Mouse (Mus musculus) heart, adult 18-20 months (tissue): ENCODE data around the gene March9. TPM values are rescaled to one million over a fixed set of nuclear protein-coding genes. Genes with fewer than 3 reads are reported as not detected.
"Not testable (repeated sequence)": the region's sequence is repeated elsewhere in the genome, so short reads cannot be mapped to it uniquely, and the experiment has no call there.

Experiments used
- DNase-seq, 2 experiments: peaks; one replicate each; pipeline ENCODE4 v3.0.0; 2021 to 2022; ENCODE audit warnings: mixed read lengths in 1 of 2
- total RNA-seq, 2 experiments: library from RNA; stranded (reverse); gene quantifications; 2 replicates each; pipeline ENCODE4 v1.2.3; 2021

The March9 gene
- total RNA-seq, 2 experiments from 2014 or later: 2.9 to 3.5 TPM

DNA sequence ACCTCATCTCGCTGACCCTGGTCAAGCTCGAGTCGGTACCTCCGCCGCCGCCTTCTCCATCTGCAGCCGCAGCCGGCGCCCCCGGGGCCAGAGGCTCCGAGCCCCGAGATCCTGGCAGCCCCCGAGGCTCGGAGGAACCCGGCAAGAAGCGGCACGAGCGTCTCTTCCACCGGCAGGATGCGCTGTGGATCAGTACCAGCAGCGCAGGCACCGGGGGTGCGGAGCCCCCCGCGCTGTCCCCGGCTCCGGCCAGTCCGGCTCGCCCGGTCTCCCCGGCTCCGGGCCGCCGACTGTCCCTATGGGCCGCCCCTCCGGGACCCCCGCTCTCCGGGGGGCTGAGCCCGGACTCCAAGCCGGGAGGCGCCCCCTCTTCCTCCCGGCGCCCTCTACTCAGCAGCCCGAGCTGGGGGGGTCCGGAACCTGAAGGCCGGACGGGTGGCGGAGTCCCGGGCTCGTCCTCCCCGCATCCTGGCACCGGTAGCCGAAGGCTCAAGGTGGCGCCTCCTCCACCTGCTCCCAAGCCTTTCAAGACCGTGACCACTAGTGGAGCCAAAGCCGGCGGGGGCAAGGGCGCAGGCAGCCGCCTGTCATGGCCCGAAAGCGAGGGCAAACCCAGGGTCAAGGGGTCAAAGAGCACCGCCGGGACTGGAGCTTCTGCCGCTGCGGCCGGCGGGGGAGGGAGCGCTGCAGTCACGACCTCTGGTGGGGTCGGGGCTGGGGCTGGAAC is 19.8 kb upstream of the March9 start:
- DNase-seq: no peak

DNA sequence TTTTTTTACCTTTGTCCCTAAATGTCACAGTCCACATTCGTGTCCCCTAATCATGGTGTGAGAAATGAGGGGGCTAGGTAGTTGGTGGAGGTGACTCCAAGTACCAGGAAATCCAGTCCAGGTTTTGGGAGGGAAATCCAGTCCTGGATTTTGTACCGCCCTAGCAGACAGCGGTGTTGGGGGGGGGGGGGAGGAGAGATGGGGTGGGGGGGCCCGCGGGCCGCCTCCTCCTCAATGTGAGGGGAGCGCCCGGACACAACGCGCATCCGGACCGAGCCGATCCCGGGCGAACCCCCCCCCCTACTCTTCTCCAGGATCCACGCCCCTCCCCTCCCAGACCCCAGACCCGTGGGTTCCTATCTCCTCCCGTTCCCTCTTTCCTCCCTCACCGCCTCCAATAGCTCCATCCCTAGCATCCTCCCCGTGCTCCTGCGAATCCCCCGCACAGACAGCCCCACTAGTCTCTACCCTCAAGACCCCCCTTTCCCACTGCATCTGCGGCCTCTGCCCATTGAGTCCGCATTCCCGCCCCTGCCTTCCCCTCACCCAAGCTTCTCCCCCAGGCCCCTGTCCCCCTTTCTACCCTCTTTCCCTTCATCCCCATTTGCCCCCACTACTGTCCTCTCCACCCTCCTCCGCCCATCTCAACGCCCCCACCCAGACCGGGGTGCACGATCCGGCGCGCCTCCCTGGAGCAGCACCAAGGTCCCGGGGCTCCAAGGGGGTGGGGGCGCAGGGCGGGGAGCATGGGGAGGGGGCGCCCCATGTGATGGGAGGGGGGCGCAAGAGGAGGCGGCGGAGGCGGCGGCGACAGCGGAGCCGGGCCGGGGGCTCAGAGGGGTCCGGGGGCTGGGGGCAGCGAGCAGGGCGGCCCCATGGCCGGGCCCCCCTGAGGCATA is 18.9 kb upstream of the March9 start:
- DNase-seq: peak in 1 of 2 experiments; percentile 65

DNA sequence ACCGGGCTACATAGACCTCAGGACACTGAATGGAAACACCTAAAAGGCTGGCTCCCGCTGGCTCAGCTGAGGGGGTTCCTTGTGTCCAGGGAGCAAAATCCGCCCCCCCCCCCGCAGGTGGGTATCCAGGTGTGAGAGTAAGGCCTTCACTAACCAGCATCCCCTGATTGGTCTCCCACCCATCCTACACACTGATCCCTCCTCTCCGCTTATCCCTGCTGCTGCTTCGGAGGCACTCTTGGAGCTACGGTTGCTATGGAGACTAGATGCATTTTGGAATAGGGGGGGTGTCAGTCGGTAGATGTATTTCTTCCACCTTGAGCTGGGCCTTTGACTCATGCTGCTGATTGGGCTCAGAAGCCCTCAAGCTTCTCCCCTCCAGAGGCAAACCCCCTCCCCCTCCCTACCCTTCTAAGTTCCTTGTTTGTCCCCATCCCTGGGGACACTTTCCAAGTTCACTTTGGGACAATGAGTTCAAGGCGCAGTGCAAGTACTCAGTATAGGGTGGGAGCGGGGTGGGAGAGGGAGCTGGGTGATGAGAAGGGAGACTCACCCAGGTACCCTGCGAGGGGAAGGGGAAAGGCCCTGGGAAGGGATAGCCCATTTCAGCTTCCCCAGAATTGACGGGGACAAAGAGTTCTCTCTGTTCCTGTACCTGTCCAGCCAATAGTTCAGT is 18.2 kb upstream of the March9 start:
- no peak for DNase-seq

DNA sequence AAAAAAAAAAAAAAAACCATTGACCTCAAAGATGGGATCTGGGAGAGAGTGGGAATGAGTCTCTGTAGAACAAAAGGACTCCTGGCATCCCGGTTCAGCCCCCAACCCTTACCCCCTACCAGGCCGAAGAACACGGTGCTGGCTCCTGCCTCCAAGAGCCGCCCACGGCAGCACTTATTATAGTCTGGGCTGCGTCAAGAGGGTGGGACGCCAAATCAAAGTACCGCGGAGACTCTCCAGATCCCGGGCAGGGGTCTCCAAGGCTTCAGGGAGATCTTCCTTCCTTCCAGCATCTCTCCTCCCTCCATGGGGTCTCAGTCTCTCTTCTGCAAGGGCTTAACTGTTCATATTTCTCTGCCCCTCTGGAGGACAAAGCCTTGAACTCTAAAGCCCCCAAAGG is 17.5 kb upstream of the March9 start:
- no peak for DNase-seq

DNA sequence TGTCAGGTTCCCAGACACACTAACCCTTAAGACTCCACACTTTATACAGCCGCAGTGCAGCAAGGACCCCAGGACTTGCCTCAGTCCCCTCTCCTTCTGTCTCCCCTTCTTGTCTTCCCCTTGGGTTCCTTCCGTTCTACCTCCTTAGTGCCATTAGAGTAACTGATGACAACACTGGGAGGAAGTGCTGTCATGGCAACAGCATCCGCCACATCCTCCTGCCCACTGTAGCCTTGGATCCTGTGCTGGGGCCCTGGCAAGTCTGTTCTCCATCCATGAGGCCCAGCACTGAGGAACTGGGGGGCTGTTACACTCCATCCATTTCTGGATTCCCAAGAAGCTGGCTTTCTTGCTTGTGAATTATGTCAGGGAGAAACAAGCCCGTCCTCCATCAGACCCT is 16.1 kb upstream of the March9 start:
- no peak for DNase-seq

DNA sequence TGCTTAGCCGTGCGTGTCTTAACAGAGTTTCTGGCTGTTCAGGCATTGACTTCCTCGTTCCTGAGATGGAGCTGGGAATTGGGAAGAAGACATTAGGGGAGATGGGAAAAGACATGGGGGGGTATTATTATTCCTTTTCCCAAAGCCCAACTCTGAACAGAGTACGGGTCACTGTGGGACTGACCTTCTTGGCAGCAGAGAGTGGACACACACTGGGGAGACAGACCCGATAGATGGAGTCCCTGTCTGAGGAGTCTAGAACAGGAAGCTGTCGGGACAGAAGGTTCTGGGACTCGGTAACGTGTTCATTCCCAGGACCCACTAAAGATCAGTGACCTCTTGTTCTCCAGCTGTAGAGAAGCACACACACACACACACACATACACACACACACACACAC is 15.7 kb upstream of the March9 start:
- DNase-seq: peak in 1 of 2 experiments; percentile 55

DNA sequence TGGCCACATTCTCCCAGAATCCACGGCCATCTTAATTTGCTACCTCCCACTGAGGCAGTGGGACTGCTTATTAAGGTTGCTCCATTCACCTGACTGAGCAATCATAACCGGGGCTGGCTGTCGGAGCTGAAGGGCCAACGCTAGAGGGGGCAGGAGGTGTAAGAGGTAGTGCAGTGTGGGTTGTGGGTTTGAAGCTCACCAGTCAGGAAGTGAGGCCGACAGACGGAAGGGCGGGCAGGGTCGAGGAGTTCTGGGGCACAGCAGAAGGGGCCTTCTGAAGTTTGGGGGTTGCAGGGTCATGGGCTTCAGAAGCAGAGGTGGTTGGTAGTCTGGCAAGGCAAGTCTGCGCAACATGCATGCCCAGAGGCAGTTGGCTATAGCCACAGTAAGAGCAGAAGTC is 15.1 kb upstream of the March9 start, which contains the start of gene Agap2:
Gene Agap2 (plus strand): TSS at position 205 of the 400 bp plus-strand sequence.
- DNase-seq: no peak

DNA sequence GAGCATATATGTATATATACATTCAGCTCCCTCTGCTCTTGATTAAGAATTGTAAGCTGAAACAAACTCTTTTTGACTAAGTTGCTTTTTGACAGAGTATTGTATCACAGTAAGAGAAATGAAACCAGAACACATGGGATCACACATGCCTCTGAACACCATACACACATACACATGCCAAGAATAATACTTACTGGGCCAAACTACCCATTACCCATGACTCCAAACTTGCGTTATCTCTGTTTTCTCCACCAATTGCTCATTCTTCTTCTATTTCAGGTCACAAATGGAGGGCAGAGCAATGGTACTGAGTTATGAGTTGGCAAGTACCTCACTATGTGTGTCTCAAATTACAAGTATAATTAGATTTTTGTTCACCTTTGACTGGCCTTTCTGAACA is 14.0 kb upstream of the March9 start:
- DNase-seq: no peak

DNA sequence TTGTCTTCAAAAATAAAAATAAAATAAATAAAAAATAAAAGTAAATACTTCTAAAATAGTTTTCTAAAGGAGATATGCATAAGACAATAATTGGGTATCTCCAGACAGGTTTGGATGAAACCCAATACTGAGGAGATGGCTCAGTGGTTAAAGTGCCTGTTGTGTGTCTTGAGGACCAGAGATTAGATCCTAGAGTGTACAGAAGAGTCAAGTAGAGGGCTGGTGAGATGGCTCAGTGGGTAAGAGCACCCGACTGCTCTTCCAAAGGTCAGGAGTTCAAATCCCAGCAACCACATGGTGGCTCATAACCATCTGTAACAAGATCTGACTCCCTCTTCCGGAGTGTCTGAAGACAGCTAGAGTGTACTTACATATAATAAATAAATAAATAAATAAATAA is 13.0 kb upstream of the March9 start:
- not testable (repeated sequence) for DNase-seq

DNA sequence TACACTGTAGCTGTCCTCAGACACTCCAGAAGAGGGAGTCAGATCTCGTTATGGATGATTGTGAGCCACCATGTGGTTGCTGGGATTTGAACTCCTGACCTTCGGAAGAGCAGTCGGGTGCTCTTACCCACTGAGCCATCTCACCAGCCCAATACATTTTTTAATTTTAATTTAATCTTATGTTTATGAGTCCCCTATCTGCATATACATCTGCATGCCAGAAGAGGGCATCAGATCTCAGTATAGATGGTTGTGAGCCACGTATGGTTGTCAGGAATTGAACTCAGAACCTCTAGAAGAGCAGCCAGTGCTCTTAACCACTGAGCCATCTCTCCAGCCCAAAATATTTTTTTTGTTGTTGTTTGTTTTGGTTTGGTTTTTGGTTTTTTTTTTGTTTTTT is 12.3 kb upstream of the March9 start:
- not testable (repeated sequence) for DNase-seq

DNA sequence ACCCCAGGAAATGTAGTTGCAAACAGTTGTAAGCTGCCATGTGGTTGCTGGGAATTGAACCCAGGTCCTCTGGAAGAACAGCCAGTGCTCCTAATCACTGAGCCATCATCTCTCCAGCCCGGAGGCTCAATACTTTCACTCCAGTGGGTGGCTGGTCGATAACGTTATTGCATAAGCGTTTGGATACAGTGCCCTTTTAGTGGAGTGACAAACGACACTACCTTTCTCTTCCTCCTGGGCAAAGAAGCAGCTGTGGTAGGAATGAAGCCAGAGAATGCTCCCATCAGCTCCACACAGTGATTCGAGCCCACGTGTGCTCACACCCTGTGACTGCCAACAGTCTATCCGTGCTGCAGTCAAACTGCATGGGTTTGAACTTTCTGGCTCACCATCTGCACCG is 11.2 kb upstream of the March9 start:
- DNase-seq: no peak

DNA sequence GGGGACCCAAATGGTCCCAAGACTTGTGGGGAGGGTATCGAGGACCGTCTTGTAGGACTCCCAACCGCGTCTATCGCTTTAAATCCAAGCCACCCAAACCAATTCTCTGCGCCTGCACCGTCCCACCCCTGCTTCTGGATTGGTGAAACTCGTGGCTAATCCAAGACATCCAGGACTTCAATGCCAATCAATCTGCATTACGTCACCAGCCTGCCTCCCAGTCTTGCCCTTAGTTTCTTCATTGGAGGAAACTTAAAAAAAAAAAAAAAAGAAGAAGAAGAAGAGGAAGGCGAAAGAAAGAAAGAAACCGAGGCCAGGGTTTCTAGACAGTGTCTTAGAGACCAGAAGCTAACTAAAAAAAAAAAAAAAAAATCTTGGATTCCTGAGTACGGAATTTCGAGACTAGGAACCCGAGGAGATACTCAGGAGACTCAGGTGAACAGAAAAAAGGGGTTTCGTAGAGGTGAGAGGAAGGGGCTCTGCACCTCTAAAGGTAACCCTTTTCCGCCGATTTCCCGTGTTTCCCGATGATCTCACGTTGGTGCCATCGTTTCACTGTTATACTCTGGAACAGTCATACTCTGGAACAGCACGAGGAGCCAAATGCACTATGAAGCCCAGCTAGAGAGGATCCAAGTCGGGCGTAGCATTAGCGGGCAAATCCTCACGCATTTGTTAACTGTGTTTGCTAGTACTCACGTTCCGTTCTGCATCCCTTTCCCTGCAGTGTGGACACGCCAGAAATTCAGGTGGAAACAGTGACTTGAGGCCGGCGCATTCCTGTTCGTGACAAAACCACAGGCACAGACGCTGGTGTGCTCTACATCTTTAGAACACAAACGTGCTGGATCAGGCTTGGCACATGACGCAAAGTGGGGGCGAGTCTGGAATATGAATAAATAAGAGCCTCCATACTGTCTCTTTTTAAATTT is 10.5 kb upstream of the March9 start, which contains the start of gene Tspan31:
Gene Tspan31 (minus strand): TSS at position 75 of the 932 bp plus-strand sequence.
- DNase-seq: peak; percentile 94 to 97

DNA sequence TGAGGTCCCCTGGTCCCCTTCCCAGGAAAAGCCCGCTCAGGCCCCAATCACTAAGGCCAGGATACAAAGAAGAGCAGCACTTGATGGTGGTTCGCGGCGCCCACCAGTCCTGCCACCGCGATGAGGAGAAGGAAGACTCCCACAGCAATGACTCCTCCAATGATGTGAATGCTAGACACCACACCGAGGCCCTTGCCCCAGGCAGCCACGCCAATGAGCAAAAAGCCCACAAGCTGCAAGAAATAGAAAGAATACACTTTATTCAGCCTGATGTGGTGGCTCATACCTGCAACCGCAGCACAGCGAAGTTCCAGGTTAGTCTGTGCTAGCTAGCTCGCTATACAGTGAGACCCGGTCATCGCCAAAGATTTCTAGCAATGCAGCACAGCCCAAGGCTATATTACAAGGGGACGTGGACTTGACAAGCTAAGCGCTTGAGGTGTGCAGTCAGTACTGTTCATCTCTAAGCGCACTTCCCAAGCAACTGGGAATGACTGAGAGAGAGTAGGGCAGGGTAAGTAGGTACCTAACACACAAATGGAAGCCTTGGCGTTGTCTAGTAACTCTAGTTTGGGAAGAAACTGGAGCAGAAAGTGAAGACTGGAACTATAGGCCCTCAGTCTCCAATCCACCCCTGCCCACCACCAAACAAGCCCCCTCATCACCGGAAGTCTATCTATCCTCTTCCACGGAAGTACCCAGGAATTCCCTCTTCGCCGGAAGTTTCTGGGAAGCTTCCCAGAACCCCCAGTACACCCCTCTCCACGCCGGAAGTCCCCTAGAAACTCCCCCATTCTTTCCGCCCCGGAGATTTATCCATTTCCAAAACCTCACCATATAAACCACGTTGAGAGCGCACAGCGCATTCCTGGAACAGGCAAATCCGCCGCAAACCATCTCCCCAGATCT is 9.6 kb upstream of the March9 start:
- no peak for DNase-seq

DNA sequence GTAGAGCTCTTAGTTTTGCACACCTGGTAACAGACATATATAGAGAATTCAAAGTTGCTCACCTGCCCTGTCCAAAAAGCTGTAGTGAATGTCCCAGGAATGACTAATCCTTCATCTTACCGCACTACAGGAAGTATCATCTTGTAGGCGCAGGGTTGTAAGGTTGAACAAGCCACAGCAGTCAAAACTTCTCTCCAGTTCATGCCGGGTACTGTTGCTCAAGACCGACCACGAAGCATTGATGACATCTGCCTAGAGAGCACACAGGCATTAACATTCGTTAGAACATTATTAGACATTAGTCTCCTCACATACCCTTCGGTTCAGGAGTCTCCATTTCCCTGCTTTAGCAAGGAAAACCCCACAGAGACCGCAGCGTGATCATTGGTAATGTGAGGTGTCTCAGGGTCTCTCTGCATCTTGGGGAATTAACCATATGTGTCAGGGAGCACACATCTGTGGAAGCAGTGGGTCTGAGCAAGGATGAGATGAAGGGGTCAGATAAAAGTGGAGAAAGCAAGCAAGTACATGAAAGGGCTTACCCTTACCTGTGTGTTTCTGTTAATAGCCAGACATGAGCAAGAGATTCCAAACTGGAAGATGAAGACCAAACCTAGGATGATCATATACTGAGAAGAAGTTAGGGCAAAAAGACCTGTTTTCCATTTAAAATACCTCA is 8.5 kb upstream of the March9 start:
- no peak for DNase-seq

DNA sequence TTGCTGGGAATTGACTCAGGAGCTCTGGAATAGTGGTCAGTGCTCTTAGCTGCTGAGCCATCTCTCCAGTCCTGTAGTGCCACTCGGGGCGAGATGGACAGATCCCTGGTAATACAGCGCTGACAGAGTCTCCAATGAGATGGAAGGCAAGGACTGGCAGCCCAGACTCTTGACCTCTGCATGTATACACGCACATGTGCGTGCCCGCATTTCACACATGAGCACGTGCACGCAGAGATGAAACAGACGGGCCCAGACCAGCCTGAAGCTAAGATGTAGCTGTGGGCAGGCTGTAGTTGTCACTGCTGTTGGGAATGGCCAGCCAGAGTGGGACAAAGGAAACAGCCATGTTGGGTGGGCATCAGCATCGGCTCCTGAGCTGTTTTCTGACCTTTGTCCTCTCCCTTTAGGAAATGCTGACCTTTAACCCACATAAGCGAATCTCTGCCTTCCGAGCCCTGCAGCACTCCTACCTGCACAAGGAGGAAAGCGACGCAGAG is 6.6 kb upstream of the March9 start:
- DNase-seq: no peak

DNA sequence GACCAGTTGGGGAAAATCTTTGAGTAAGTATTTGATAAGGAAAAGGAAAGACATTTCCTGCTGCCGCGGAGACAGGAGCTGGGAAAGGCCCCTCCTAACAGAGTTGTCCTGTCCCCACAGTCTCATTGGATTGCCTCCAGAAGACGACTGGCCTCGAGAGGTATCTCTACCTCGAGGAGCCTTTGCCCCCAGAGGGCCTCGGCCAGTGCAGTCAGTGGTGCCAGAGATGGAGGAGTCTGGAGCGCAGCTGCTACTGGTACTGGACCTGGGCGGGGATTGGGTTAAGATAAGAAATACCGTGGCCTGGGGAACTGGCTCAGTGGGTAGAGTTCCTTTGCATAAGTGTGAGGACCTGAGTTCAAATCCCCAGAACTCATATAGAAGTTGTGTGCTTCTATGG is 6.0 kb upstream of the March9 start:
- no peak for DNase-seq

DNA sequence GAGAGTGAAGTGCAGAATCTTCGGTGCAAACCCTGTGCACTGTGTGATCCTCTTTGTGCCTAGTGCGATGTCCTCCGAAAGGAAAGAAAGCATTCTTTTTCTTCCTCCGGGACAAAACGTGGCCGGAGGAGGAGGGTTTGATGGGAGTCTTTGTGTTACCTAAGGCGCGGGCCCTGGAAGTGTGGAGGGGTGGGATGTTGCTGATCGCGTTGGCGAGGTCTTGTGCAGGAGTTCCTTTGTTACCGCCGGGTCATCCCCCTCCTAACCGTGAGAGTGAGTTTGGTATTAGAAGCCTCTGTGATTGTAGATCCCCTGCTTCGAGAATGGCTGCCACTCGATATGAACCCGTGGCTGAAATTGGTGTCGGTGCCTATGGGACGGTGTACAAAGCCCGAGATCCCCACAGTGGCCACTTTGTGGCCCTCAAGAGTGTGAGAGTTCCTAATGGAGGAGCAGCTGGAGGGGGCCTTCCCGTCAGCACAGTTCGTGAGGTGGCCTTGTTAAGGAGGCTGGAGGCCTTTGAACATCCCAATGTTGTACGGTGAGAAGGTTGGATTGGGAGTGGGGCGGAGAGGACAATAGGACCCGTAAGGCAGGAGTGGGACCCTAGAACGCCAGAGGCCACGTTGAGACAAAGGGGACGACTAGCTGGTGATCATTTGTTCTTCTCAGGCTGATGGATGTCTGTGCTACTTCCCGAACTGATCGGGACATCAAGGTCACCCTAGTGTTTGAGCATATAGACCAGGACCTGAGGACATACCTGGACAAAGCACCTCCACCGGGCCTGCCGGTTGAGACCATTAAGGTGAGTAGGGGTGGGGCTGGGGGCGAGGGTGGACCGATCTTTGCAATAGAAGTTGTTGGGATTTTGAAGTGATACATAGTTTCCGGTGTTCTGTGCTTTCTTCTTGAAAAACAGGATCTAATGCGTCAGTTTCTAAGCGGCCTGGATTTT is 4.2 kb upstream of the March9 start:
- DNase-seq: no peak

DNA sequence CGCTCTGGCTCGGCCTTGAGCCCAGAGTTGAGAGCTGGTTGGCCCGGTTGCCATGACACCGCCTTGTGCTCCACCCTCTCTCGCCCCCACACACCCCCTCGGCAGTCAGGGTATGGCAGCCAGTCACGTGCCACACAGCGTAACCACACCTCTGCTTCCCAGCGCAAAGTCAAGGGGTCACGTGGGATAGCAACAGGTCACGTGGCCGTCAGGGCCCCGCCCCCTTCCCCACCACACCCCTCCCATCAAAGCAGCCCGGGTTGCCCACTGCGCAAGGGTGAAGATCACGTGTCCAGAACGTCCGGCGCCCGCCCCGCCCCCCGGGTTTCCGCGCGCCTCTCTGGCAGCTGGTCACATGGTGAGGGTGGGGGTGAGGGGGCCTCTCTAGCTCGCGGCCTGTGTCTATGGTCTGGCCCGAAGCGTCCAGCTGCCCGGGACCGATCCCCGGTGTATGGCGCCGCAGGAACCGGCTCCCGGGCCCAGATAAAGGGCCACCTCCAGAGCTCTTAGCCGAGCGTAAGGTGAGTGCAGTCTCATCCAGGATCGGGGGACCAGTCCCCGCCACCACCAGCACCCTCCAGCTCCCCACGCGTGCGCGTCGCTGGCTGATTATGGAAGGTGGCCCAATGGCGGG is 3.4 kb upstream of the March9 start, which contains the start of gene Cdk4:
Gene Cdk4 (plus strand): TSS at position 296 of the 634 bp plus-strand sequence.
- DNase-seq: peak; percentile 98
